Mouse (Mus musculus) frontal cortex, postnatal 36 days (tissue): ENCODE results near the gene Fxyd5.

ENCODE experiments used
- DNase-seq, 2 experiments: peaks; one replicate each; pipeline ENCODE4 v3.0.0; 2022; ENCODE audit warnings: low spot score in 2 of 2

Gene Fxyd5

GRCm38 (mm10) chr7:30985357-30985756, 56.9 kb downstream of the Fxyd5 start:
- no peak for DNase-seq
